Mouse (Mus musculus) erythroblast, adult 5-6 weeks (primary cell): ENCODE data around the gene Creld2. TPM values are rescaled to one million over a fixed set of nuclear protein-coding genes. Genes with fewer than 3 reads are reported as not detected.
"Not testable (repeated sequence)": the region's sequence is repeated elsewhere in the genome, so short reads cannot be mapped to it uniquely, and the experiment has no call there.

ENCODE experiments used
- ATAC-seq: replicated peaks from 2 replicates; pipeline ENCODE4 v1.8.0; 2016; ENCODE audit warnings: moderate number of reproducible peaks, mild to moderate bottlenecking, moderate TSS enrichment, inconsistent platforms; ENCODE audit not compliant: poor library complexity, low FRiP score, severe bottlenecking
- total RNA-seq, 2 experiments: library from RNA; stranded (forward) in 1 of 2; stranded (reverse) in 1 of 2; fragments of 150-400 nt in 1 of 2; fragments of 200-764, 138-1000 nt in 1 of 2; gene quantifications; 2 replicates each; pipeline versions ENCODE4 v1.2.3 to v1.2.4; 2015 to 2017; ENCODE audit warnings: low replicate concordance in 2 of 2

Gene Creld2
- total RNA-seq (2015; ENCODE audit: low replicate concordance) (9.8 and 16.7 TPM in 2 replicates), total RNA-seq (2017; ENCODE audit: low replicate concordance) (15.5 and 17.6 TPM in 2 replicates)

DNA sequence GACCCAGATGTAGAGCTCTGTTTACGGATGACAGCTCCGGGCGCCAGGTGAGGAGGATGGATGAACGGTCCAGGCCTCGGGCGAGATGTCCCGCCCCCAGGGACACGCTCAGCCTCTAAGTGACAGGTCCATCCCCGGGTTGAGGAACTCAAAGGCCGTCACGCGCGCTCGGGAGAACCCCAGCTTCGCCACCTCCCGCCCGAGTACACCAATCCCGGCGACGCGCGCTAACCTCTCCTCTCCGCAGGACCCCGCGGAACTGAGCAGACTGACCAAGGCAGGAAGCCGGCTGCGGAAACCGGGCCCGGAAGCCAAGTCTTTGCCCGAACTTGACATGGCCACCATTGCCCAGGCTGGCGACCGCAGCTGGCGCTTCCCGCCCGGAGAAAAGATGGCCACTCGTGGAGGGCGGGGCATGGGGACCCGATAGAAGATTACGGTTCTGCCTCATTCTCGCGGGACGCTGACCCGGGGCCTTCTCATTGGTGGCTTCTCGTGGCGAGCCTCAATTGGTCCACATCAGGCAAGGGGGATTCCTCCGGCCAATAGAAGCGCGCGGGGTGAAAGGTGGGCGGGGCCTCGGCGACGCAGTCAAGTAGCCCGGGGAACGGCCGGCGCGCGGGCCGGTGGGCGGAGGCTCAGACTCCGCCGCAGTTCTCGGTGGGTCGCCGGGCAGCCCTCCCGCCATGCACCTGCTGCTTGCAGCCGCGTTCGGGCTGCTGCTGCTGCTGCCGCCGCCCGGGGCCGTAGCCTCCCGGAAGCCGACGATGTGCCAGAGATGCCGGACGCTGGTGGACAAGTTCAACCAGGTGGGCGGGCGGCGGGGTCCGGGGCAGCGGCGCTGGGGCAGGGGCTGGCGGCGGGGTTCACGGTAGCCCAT is at the start of gene Creld2, which contains the start of gene Alg12:
TSS of gene Creld2 (plus strand) at position 621 of the 880 bp plus-strand sequence.
TSS of gene Alg12 (minus strand) at position 293 of the 880 bp plus-strand sequence.
- ATAC-seq, result peak; percentile 96

DNA sequence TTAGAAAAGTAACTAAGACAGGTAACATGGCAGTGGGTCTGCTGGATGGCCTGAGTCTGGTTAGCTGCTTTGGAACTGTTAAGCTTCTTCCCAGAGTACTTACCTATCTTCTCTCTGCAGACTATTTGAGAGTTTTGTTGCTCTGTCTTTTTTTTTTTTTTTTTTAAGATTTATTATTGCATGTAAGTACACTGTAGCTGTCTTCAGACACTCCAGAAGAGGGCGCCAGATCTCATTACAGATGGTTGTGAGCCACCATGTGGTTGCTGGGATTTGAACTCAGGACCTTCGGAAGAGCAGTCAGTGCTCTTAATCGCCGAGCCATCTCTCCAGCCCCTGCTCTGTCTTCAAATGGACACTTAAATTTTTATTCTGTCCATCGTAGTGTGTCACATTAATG is 44.8 kb upstream of the Creld2 start:
- ATAC-seq, result not testable (repeated sequence)

DNA sequence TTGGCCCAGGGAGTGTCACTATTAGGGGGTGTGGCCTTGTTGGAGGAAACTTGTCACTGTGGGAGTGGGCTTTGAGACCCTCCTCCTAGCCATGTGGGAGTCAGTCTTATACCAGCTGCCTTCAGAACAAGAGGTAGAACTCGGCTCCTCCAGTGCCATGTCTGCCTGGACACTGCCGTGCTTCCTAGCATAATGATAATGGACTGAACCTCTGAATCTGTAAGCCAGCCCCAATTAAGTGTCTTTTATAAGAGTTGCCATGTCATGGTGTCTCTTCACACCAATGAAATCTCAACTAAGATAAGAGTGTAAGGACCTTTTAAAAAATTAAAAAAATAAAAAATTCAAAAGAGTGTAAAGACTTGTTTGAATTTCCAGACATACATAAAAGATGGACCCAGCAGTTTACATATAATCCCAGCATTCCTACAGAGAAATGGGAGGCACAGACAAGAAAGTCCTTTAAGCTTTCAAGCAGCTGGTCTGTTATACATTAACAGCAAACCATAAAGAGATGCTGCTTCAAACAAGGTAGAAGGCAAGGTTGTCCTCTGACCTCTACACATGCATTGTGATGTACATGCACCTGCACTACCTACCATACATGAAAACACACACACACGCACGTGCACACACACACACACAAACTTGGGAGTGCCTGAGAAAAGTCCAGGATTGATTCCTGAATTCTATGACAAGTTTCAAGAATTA is 27.2 kb upstream of the Creld2 start:
- ATAC-seq, result no peak

DNA sequence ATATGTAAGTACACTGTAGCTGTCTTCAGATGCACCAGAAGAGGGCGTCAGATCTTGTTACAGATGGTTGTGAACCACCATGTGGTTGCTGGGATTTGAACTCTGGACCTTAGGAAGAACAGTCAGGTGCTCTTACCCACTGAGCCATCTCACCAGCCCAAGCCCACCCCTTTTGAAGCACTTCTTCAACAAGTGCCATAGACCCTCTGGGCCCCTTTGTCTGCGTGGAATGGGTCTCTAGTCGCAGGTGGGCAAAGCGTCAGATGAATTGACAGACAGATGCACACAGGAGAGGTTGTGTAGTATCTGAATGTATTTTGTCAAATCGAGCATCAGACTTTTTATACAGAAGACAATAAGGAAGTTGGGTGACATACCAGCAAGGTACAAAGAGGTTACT is 24.7 kb upstream of the Creld2 start:
- not testable (repeated sequence) for ATAC-seq

DNA sequence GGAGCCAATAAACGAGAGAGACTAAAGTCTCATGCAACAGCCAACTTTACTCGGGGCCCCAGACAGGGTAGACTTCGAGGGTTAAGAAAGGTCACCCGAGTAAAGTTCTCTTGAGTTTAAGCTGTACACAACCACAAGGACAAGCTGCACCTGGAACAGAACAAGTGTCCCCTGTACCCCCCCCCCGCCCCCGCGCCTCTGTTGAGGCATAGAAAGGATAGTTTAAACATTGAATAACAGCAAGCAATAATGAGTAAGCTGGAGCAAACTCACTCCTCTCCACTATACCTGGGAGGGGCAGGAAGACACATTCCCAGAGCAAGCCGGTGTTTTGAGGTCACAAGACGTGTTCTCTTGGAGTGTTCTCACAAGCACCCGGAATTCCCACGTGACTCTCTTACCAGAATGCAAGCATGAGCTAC is 19.5 kb upstream of the Creld2 start:
- no peak for ATAC-seq

DNA sequence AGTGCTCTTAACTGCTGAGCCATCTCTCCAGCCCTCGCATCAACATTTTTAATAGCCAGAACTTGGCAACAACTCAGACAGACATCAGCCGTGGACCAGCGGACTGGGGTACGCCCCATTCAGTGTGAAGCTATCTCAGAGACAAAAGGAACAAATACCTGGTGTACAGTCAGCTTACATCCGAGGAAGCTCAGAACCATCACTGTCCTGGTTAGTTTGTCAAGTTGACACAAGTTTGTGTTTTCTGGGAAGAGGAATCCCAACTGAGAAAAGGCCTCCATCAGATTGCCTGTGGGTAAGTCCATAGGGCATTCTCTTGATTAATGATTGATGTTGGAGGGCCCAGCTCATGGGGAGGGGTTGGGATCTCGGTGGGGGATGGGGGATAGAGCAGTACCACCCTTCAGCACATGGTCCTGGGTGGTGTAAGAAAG is 18.5 kb upstream of the Creld2 start:
- no peak for ATAC-seq

DNA sequence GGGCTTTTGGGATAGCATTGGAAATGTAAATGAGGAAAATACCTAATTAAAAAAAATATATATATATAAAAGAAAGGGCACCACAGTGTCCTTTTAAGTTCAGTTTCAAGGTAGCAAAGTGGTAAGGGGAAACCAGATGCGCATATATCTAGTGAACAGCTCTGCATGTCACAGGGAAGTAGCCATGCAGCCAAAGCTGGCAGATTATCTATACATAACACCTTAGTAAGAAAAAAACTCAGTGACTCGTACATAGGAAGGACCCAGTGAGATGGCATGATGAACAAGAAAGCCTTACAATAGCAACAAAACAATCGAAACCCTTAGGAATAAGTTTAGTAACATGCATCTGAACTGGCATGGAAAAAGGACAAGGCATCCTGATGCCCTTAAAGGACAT is 17.5 kb upstream of the Creld2 start:
- ATAC-seq, result no peak

DNA sequence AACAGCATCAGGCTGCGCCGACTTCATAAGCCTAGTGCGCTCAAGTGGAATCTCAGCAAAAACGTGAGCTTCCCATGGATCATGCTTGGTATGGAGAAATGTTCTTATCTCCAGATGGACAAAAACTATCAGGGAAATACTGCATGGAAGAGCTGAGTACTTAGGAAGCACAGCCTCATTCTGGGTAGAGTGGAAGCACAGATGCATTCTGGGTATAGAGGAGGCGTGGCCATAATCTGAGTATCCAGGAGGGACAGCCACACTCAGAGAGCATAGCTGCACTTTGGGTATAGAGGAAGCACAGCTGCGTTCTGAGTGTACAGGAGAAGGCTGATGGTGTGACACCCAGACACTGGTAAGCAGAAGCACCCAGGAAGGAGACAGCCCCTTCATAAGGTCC is 17.1 kb upstream of the Creld2 start:
- no peak for ATAC-seq

DNA sequence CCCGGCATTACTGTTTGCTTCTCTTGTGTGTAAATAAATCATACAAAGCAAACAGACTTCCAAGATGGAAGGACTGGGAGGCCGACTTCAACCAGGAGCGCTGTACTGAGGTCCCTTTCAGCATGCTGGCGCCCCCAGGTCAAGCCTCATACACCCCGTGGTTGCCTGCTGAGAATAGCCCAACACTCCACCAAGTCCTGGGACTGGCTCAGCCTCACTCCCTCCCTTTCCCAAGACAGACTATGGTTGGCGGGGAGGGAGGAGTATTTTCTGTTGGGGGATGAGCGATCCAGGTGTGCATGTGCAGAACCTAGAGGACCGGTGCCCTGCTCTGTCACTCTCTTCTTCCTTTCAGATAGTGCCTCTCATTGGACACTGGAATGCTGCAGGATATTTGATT is 11.3 kb upstream of the Creld2 start:
- ATAC-seq, result no peak

DNA sequence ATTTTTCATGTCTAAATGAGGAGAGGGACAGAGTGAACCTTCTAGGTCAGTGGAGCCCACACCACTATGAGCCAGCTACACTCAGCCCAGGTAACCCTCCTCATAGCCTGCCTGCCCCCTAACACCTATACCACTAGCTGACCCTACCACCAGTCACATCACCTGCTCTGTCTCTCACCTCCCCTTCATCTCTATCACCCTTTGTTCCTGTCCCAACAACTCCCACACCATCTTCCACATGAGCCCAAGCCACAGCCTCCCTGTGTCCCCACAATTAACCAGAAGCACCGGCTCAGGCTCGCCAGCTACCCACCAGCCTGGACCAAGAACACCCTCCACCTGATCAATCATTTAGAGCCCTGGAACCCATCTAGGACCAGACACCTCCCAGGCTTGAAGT is 9.1 kb upstream of the Creld2 start:
- ATAC-seq, result no peak

DNA sequence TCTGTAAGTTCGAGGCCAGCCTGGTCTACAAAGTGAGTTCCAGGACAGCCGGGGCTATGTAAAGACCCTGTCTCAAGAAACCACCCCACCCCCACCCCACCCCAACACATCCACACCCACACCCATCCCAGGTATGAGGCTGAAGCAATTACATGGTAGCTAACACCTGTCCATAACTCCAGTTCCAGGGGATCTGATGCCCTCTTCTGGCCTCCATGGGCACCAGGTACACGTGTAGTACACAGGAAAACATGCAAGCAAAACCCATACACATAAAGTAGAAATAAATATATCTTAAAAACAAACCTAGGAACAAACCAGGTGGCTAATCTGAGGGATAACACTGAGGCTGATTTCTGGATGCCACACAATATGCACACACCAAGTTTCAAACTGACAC is 6.2 kb upstream of the Creld2 start:
- no peak for ATAC-seq

DNA sequence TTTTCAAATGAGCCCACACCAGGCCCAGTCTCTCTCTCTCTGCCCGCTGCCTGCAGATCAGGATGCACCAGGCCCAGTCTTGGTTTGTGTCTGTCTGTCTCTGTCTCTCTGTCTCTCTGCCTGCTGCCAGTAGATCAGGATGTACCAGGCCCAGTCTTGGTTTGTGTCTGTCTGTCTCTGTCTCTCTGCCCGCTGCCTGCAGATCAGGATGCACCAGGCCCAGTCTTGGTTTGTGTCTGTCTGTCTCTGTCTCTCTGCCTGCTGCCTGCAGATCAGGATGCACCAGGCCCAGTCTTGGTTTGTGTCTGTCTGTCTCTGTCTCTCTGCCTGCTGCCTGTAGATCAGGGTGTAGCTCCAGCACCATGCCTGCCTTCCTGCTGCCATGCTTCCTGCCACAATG is 5.6 kb upstream of the Creld2 start:
- ATAC-seq, result not testable (repeated sequence)

DNA sequence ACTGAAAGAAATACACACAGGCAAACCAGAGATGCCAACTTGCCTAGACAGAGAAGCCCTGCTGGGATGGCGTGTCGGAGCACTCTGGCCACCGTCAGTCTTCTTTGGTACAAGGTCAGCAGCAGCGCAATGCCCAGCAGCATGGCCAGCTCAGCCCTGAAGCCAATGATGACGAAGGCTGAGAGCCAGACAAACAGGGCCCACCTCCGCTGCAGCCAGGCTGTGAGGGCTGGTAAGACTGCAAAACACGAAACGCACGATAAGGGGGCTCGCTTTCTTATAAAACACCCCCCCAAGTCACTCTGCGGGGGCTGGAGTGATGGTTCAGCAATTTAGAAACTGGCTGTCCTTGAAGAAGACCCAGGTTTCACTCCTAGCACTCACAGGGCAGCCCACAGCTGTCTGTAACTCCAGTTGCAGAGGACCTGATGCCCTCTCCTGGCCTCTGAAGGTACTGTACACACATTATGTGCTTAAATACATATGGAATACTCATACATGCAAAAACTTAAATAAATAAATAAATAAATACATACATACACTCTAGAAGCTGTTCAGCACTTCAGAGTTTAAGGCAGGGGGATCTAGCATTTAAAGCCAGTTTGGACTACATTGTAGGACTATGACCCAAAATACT is 4.9 kb upstream of the Creld2 start:
- no peak for ATAC-seq

DNA sequence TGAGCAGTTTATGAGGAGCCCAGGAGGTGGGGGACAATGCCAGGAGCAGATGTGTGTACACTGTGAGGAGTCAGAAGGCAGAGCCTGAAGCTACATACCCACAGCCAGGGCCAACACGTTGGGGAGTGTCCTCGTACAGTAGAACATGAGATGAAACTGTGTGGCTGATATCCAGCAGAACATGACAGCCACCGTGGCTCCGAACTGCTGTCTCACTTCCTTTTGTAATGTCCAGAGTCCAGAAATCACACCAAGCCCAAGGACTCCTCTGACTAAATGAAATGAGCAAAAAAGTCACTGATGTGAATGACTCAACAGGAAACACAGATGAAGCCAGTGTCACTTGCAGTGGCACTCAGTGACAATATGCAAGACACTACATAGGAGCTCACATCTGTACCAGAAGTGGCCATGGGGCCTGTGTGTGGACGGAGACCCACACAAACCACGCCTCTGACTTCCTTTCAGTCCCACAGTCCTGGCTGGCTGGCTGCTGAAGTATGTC is 4.2 kb upstream of the Creld2 start:
- no peak for ATAC-seq

DNA sequence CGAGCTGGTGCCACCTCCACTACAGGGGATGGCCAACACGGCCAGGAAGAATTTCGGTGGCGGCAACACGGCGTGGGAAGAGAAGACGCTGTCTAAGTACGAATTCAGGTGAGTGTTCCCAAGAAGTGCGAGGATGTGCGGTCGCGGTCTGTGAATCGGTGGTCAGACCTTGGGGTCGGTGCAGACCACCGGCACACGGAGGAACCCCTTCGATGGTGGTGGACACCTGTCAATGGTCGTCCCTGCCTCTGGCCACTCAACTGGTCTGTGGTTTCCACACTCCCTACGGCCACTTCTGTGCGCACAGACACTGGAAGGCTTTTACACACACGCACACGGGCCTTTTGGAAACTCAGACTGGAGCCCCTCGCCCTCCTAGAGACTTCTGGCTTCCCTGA is 459 bp downstream of the Creld2 start:
- ATAC-seq, result no peak

DNA sequence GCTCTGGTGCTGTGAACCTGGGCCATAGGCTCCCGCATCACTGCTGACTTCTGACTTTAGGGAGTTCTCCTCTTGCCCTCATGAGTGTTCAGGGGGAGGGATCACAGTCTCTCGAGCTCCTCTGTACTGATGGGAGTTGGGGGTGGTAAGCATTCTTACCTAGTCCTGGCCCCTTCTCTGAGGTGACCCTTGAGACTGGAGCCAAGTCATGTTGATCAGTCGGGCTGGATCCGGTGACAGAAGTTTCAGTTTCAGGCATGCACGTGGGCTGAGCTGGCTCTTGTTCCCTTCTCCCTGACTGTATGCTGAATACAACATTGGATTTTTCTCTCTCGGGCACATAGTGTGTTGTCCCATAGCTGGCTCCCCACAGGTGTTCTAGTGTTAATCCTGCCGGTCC is 2.0 kb downstream of the Creld2 start:
- ATAC-seq, result no peak

DNA sequence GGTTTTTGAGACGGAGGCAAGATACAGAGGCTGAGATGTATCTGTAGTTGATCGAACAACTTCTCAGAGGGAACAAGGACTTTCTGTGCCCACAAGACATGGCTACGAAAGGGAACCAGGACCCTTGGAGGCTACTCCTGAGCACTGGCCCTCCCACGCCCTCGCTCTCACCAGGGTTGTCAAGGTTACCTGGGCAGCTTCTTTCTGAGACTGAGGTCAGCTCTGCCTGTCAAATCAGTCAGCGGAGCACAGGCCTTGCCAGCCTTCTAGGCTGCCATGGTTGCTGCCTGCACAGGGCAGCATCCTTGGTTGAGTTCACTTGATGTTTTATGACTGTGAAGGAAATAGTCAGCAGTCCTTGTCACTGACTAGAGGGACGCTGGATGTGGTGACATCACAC is 3.1 kb downstream of the Creld2 start:
- ATAC-seq, result no peak

DNA sequence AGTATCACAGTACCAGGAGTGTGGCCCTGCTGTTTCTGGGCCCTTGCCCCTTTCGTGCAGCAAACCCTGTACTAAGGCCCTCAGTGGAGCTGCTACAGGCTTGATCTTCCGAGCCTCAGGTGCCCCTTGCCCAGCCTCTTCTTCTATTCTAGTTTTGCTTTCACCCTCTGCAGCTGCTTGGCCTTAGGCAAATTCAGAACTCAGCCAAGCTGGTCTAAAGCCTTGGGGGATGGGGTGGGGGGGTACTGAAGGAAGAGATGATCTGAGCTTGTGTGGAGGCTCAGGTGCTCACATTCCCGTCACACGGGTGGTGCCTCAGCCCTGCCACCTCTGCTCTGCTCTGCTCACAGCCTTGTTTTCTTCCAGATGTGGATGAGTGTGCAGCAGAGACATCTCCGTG is 3.9 kb downstream of the Creld2 start:
- ATAC-seq, result no peak

DNA sequence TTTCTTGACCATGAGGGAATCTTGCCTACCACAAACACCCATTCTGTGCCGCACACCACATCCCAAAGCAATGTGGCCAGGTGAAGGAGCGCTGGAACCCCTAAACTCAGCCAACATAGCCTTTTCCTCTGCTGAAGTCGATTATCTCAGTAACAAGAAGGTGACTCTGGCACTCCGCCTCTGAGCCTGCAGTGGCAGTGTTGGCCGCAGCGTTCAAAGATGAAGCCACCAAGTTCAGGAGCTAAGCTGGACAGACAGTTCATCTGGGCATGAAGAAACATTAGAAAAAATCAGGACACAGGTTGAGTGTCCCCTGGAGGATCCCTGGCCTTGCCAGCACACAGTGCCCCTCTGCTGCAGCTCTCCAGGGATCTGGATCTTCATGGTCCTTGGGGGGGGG is 8.0 kb downstream of the Creld2 start:
- ATAC-seq, result no peak
